Mouse (Mus musculus): ENCODE results near the gene Pak3. TPM values are rescaled to one million over a fixed set of nuclear protein-coding genes. Genes with fewer than 3 reads are reported as not detected.

Pak3 gene
- total RNA-seq, 1 experiment from 2014 or later = not detected

Other genes with a start within 250 kb of the Pak3 start
- not detected in 2 replicates for gene Chrdl1, start 124.3 kb upstream of the Pak3 start, total RNA-seq (2017)

Data from hematopoietic stem cell, adult 5-6 weeks (primary cell).